9 mouse cellular contexts compared by ENCODE assay signal in genomic region chr1:187997584-187998338, GRCm38 (mm10).
A peak's percentile ranks its signal among the peaks of the same experiment; 100 is the strongest.
DNase-seq lines count a peak whose midpoint lies in the region; ATAC-seq and TF ChIP-seq lines count a peak whose summit lies in the region.
"Had no signal": no experiment of that assay in that cellular context is flagged by ENCODE, and none has a peak within 500 bp of the region (broad histone marks: within the 10 kb centered on the region; RNA-seq: fewer than 3 reads in every experiment).

No protein-coding gene starts in this region.

- H3K4me1 ChIP-seq in hindbrain, embryonic 14.5 days (replicated peaks; ENCODE audit: control insufficient read depth, insufficient read depth, low read length) = 0 out of 2 replicates have a peak, but pooled peaks cover 10% of the 10 kb centered on the region

- under 1% methylated on average over 39 of the region's 39 CpGs for WGBS in hindbrain, embryonic 14.5 days

- ATAC-seq in common myeloid progenitor, adult 5-6 weeks (replicated peaks; ENCODE audit: low read depth, poor library complexity, severe bottlenecking) = peak; percentile 93
- ATAC-seq in hindbrain, embryonic 14.5 days (ENCODE audit: low FRiP score) = peak; percentile 92
- ATAC-seq in monocyte, adult 5-6 weeks (replicated peaks; ENCODE audit: insufficient number of reproducible peaks, low FRiP score, low TSS enrichment, poor library complexity, severe bottlenecking) = no peak

- H3K9me3 ChIP-seq in hindbrain, embryonic 14.5 days (ENCODE audit: control insufficient read depth, low read length) = no peaks in the 10 kb centered on the region

- peak overlapping the region; percentile 37 for H3K9ac ChIP-seq in hindbrain, embryonic 14.5 days

- H3K27ac ChIP-seq in gastrocnemius, adult 2 months = peak overlapping the region; percentile 74
- peak overlapping the region; percentile 46; the same call in 1 of the 2 replicates for H3K27ac ChIP-seq in hindbrain, embryonic 14.5 days

- H3K36me3 ChIP-seq in hindbrain, embryonic 14.5 days (replicated peaks; ENCODE audit: control insufficient read depth, insufficient read depth) = no peaks in the 10 kb centered on the region
- H3K36me3 ChIP-seq: G1E had no signal

- intact Hi-C loops in gastrocnemius, adult 2 months (cut with DNase I) = no loop called here

- no peak for TF ChIP-seq CTCF in gastrocnemius, adult 2 months (IDR thresholded peaks at IDR 0.05)

- peak overlapping the region; percentile 64 for H3K4me2 ChIP-seq in hindbrain, embryonic 14.5 days (replicated peaks)

- DNase-seq in ZHBTc4 (ENCODE audit: low read depth, low spot score) = peak; percentile 48
- DNase-seq in gastrocnemius, adult 2 months = peak; percentile 84
- peak; percentile 80 for DNase-seq in hindbrain, embryonic 14.5 days (ENCODE audit: low spot score)
- DNase-seq in left cerebral cortex, adult 18-20 months (ENCODE audit: low spot score in 2 of 2) = peak; percentile 39 to 57
- peak; percentile 27 for DNase-seq in lung, postnatal 10 days
- DNase-seq in retina, adult 2 months (ENCODE audit: low read depth, low spot score) = peak; percentile 80

- no peaks in the 10 kb centered on the region for H3K27me3 ChIP-seq in hindbrain, embryonic 14.5 days (ENCODE audit: control insufficient read depth, insufficient read depth, low read length)

- H3K4me3 ChIP-seq in gastrocnemius, adult 2 months = peak overlapping the region; percentile 74
- peak overlapping the region; percentile 36 for H3K4me3 ChIP-seq in hindbrain, embryonic 14.5 days (replicated peaks; ENCODE audit: low read length)

Comparison
In these comparisons a context has a peak if more than half of its experiments do, and no peak if none do; other contexts are left out.
1. DNase-seq: peak in every context shown above with its lines; median percentile 84 in gastrocnemius, adult 2 months; 80 in hindbrain, embryonic 14.5 days; 80 in retina, adult 2 months; 48 in ZHBTc4; 48 in left cerebral cortex, adult 18-20 months; 27 in lung, postnatal 10 days.